Mouse (Mus musculus) adrenal gland, postnatal 0 days (tissue): Measurements from ENCODE around the gene Gm10985. TPM values are rescaled to one million over a fixed set of nuclear protein-coding genes. Genes with fewer than 3 reads are reported as not detected.

Source experiments
- polyA plus RNA-seq: library from polyadenylated mRNA; unstranded; fragments of >200 nt; fragmentation: Nextera tagmentation; extraction: Ambion mirVana; gene quantifications from 2 replicates; pipeline ENCODE4 v1.2.1, GENCODE M21; 2015

Gene Gm10985
- not detected in 2 replicates for polyA plus RNA-seq

DNA sequence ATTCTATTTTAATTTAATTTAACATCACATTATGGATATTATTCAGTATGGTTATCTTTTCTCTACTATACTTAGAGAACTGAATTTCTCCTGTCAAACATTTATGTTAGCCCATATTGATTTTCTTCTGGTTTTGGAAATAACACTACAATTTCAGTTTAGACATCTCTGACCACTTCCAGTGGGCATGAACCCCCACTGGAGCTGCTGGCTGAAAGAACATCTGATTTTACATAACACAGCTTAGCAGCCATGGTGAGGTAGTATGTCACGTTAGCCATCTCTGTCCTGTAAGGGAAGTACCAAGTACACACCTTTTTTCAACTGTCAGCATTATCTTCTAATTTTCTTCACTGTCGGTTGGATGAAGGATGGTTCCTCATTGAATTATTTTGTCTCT, at the start of gene Gm10985:
Gene Gm10985, plus strand, starts transcription at position 301 of the 400 bp plus-strand sequence.

DNA sequence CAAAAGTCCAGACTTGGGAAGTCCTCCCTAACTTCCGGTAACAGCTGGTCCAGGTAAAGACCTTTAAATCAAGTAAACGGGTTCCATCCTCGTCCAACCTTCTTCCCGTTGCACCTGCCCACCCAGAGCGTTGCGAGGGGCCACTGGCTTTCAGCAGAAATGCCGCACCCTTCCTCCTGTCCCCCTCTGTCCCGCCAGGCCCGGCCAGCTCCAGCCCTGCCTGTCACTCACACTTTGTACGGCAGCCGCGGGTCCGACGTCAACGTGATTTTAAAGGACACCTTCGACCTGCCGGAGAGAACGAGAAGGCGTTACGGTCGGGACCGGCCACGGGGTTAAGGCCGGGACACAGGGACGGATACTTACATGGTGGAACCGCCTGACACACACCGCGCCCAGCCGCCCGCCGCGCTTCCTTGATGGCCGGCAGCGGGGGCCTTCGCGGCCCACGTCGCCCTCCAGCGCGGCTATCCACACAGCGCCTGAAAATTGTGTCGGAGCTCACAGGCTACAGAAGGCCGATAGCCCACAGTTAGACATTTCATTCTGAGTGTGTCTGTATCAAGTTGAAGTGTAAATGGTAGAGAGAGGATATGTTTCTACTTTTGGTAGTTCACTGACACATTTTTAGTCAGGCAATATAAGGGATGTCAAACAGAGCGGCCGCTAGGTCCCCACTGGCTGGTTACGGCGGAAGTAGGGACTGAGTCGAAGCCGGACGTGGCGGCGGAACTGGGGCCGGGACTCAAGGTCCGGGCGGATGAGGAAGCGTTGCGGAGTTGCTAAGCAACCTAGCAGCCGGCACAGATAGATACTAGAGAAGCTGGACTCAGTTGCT, 18.7 kb downstream of the Gm10985 start, which contains the start of gene Ufm1:
Gene Ufm1, minus strand, starts transcription at position 448 of the 838 bp plus-strand sequence.

Other genes starting within 250 kb of the Gm10985 start
- 0.50 and 1.0 TPM in 2 replicates for gene Frem2, start 187.7 kb upstream of the Gm10985 start, polyA plus RNA-seq
- gene Ufm1, start 18.7 kb downstream of the Gm10985 start, polyA plus RNA-seq, result 127 and 128 TPM in 2 replicates